Mouse (Mus musculus): ENCODE measurements around the gene Nup107.
A peak's percentile ranks its signal among the peaks of the same experiment; 100 is the strongest.

Nup107 gene

DNA sequence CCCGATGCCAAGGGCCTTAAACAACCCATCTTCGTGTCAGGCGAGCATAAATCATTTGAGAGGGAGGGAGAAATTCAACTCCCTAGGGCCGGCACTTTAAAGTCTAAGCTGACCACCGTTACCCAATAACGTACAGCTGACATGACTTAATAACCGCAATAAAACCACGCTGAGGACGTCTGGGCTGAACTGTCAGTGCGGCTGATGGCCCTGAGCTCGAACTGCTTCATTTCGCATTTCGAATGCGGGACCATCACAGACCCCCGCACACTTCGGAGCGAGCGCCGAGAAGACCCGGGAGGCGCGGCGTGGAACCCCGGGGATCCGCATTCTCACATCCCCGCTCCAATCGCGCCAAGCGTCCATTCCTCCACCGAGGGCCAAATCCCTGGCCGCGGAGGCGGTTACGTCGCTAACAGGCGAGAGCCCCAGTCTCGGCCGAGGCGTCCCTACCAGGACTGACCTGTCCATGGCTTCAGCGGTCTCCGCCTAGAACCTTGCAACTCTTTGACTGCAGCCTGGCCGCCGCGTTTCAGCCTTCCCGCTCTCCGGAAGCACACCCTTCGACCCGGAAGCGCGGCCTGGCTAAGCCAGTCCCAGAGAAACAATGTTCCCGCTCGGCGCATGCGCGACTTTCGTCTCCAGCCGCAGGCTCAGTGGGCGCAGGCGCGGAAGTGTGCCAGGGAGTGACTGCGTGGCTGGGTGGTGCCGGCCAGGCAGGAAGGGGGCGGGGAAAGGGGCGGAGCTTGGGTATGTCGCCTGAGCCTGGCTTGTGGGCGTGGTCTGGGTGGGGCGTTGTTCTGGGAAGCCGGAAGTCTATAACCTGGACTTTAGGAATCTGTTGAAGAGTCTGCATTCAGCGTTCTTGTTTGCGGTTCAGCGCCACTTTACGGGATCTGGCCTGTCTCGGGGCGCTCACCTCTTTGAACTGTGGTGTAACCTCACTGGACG, at the start of gene Nup107:
TSS of gene Nup107 (minus strand) at position 565 of the 951 bp plus-strand sequence.
- DNase-seq (ENCODE audit: low read depth, low spot score), result peak; percentile 99

DNA sequence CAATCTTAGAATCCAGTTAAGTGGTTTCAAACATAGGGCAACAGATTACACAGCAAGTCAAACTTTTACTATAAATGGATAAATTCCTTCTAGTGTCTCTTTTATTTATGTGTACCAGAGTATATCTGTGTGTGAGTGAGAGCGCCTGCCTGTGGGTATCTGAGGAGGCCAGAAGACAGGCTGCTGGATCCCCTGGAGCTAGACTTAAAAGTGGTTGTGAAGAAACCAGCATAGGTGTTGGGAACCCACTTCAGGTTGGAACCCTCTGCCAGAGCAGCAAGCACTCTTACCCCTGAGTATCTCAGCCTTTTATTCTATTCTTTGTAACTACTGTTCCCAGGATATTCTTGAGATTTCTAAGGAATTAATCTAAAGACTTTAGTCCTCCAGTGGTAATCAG, 49.3 kb upstream of the Nup107 start:
- DNase-seq (ENCODE audit: low read depth, low spot score), result no peak

DNA sequence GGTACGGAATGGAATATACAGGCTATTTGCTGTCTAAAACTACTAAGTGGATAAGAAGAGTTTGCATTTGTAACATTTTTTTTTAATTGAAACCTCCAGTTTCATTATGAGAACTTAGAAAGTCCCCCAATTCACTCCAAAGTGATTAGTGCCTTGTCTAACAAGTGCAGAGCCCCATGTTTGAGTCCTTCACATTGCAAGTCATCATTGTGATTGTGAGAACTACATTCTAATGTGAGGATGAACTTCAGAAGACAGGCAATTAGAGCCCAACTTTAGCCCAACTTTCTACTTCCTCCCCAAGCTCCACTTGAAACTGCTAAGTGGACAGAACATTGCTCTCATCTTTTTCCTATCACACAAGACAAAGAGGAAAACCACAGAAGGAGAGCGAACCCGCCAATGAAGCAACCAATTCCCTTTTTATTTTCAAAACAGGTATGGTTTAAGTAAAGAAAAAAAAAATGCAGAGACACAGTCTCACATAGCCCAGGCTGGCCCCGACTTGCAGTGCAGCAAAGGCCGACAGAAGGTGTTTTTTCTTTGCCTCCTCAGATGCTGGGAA, 48.0 kb upstream of the Nup107 start:
- DNase-seq (ENCODE audit: low read depth, low spot score), result no peak

DNA sequence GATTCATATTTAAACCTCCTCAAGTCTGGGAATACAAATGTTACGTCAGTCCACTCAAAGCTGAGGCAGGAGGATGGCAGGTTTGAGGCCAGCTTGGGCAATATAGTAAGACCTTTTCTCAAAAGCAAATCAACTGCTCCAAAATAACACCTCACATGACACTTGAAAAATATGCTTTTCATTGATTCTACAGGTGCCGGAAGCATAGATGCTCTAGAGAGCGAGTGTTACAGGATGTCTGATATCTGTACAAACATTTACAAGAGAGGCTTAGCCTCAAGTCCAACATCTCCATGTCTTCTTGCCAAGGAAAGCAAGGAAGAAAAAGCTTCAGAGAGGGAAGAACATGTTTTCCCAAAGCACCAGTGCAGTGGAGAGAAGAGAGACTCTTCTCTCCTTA, 47.2 kb upstream of the Nup107 start:
- DNase-seq (ENCODE audit: low read depth, low spot score), result no peak

DNA sequence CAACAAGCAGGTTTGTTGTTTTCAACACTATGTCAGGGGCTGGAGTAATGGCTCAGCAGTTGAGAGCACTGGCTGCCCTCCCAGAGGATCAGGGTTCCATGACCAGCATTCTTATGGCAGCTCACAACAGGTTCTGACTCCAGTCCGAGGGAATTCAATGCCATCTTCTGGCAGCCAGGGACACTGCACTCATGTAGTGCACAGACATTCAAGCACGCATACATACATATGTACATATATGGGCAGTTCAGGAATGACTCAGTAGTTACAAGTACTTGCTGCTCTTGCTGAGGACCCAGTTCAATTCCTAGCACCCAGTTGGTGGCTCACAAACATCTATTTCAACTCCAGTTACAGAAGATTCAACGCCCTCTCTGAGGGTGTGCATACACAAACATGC, 46.4 kb upstream of the Nup107 start:
- no peak for DNase-seq (ENCODE audit: low read depth, low spot score)

DNA sequence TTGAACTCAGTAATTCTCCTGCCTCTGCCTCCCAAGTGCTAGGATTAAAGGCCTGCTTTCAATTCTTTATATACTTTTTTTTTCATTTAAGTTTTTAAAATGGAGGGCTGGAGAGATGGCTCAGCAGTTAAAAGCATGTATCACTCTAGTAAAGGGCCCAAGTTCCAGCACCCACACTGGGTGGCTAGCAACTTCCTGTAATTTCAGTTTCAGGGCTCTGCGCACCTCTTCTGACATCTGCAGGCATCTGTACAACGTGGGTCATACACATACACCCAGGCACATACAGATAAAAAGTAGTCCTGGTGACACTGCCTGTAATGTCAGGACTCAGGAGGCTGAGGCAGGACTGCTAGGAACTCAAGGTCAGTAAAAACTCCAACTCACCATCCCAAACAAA, 43.8 kb upstream of the Nup107 start:
- no peak for DNase-seq (ENCODE audit: low read depth, low spot score)

DNA sequence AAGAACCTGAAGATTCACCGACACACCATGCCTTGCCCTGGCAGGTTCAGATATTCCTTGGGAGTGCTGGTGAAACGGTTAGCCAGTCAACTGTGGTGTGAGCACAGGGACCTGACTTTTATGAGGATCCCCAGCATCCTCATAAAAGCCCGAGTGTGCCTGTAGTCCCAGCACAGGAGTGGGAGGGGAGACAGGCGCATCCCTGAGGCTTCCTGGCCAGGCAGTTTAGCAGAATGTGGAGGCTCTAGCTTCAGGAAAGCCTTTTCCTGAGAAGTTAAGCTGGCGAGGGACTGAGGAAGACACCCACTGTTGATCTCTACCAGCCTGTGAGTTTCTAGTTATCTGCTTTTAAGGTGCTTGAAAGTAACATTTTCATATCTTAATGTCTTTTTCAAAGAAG, 42.9 kb upstream of the Nup107 start:
- DNase-seq (ENCODE audit: low read depth, low spot score), result no peak

DNA sequence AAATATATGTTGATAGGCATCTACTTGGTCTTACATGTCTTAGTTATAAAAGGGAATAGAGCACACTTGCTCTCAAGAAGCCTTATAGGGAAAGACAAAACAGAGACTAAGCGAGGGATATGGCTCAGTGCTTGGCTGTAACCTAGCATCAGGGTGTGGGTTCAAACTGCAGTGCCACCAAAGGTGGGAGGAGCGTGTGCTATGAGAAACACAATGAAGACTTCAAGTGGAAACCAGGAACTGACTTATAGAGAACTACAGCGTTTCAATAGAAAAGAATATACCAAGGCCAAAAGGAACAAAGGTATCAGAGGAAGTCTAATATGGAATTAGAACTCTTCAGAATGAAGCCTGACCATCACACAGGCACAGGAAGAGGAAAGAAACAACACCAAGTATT, 38.3 kb upstream of the Nup107 start:
- DNase-seq (ENCODE audit: low read depth, low spot score), result no peak

DNA sequence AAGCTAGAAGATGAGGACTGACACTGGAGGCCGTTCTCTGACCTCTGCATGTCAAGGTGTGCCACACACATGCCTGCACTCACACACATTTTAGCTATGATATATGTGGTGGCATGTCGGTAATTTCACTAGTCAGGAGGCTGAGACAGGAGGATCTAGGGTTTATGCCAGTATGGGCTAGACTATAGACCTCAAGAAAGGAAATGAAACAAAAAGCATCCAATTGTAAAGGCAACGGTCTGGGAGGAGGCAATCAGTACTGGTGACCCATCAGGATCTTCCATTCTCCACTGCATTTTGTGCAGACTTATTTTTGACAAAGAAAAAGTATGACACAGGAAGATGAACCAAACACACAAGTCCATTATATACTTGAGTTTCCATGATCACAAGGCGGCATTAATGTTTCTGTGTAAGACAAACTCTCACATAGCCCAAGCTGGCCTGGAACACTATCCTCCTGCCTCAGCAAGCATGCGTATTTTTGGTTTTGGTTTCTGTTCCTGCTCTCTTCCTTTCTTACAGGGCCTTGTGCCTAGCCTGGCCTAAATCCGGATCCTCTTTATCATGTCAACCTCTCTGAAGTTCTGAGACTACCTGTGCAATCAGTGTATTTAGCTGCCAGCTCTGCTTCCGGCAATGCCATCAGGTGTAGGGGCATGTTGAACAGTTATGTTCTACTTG, 37.1 kb upstream of the Nup107 start:
- no peak for DNase-seq (ENCODE audit: low read depth, low spot score)

DNA sequence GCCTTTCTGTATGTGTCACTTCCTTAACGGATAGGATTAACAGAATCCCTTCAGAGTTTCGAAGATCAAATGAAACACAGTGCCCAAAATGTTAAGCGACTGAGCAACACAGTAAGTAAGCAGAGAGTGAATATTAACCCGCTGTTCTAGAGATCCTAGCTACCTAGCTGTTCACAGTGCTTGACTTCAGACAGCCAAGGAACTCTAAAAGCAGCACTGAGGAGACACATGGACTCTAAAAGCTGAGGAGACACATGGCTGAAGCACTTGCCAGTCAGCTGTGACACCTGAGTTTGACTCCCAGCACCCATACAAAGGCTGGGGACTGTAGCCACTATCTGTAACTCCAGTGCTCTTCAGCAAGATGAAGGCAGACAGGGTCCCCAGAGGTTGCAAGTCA, 36.5 kb upstream of the Nup107 start:
- no peak for DNase-seq (ENCODE audit: low read depth, low spot score)

DNA sequence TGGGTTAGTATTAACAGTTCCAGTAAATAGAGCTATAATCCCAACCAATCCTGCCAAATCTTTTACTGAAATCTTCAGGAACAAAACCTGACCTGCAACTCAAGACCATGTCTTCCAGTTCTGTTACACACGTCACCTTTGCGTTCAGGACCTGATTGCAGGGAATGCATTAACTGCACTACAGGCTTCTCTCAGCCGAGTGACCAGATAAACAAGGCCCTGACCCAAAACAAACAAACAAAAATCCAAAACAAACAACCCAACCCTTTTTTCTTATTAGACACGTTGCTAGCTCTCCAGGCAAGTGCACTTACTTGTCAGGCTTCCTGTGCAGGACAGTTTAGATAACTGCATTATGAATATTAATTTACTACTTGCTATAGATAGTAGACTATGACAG, 36.0 kb upstream of the Nup107 start:
- DNase-seq (ENCODE audit: low read depth, low spot score), result no peak

DNA sequence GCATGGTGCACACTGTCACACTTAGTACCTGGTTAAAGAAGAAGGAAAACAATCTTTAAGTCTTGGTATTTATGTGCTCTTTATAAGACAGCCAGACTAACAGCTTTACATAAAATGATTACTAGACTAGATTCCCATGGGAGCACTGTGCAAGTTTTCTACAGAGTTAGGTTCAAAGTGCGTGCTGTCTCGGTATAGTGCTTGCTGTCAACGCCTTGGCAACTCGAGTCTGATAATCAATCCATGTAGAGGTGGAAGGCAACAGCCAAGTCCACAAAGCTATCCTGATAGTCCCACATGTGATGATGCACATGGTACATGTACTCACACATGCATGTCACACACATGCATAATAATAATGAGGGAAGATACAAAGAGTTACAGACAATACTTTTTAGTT, 32.1 kb upstream of the Nup107 start:
- no peak for DNase-seq (ENCODE audit: low read depth, low spot score)

DNA sequence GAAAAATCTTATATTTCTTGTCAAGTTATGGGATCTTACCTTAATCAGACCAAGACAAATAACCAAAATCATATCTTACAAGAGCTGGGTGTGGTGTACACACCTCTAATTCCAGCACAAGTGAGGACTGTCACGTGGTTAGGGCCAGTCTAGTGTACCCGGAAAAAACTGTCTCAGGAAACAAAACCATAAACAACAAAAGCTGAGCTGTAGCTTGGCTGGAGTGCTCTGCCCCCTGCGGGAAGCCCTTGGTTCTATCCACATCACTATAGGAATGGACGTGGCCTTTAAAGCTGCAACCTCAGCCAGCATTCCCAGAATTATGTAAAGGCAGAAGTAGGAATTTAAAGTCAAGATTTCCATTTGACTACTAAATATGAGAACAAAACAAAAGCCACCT, 31.6 kb upstream of the Nup107 start:
- no peak for DNase-seq (ENCODE audit: low read depth, low spot score)

DNA sequence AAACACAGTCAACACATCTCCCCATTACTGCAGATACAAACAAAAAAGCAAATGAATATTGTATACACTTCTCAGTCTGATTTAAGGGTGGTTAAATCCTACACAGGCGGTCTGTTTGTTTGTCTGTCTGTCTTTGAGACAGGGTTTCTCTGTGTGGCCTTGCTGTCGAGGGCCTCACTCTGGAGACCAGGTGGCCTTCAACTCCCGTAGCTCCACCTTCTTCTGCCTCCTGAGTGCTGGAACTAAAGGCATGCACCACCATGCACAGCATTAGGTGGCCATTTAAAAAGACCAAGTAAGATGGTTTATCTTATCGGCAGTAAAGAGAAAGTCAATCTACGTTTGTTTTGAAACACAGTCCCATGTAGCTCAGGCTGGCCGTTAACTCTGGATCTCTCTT, 30.8 kb upstream of the Nup107 start:
- no peak for DNase-seq (ENCODE audit: low read depth, low spot score)

DNA sequence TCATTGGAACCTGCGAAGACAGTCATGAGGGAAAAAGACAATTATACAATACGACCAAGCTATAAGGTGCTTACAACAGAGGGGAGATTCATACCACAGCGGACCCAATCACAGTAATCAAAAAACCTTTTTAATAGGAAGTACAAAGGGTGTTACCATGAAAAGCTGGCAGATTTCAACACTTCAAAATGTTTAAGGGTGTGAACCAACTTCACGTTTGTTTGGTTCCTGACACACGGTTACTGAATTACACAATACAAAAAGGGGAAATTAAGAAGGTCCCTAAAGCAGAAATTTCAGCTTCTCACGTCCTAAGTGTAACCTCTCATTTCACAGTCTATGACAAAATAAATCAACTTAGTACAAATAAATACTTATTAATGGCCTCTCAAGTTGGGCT, 26.1 kb upstream of the Nup107 start:
- no peak for DNase-seq (ENCODE audit: low read depth, low spot score)

DNA sequence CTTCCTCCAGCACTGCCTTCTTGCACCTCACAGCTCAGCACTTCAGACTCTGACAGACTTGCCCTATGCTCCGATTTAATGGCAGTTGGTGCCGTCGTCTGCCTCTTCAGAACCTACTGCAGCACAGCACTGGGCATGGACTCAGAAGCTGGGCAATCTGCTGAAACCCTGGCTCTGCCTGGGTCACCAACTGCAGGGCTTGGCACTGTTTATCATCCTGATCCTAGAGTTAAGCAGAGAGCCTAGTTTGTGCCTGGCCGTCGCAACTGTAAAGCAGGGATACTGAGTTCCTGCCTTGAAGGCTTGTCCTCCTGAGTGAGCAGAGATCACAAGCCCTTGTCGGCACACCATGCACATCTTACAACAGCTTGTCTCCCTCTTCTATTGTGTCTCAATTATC, 24.2 kb upstream of the Nup107 start:
- no peak for DNase-seq (ENCODE audit: low read depth, low spot score)

DNA sequence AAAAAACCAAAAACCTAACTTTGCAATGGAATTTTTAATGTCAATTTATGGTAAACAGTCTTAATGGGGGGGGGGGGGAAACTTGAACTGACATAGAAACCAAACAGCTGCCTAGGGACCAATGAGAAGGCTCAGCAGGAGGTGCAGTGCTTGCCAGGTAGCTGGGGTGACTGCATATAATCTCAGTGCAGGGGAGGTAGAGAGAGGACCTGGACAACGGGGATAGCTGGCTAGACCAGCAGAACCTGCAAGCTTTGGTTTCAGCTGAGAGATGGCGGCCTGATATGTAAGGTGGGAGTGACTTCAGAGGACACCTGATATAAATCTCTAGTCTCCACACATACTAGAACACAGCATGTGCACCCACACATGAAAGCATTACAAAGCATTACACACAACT, 20.0 kb upstream of the Nup107 start:
- no peak for DNase-seq (ENCODE audit: low read depth, low spot score)

DNA sequence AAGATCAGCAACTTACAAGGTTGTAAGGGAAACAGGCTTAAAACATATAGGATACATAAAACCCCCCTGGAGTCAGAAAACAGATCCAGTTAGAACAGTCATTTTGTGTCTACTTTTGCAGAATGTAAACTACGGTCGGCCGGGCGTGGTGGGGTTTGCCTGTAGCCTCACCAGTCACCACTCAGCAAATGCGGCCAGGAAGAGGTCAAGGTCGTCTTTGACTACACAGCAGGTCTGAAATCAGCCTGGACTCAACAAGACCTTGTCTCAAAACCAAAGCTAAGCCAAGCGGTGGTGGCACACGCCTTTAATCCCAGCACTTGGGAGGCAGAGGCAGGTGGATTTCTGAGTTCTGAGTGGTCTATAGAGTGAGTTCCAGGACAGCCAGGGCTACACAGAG, 19.1 kb upstream of the Nup107 start:
- no peak for DNase-seq (ENCODE audit: low read depth, low spot score)

DNA sequence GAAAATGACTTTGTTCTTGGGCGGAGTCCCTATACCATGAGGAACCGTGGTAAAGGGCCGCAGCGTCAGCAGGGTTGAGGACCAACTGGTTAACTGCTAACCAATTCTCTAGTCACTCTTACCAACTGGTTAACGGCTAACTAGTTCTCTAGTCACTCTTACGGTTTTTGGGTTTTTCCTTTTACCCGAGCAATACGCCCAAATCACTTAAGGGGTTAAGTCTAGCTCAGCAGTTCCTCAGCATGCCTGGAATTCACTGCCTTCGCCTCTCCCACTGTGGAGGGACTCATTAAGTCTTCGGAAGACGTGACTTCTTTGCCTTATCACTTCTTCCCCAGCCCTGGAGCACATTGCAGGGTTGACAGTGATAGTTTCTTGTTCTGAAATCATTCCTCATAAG, 18.0 kb upstream of the Nup107 start:
- DNase-seq (ENCODE audit: low read depth, low spot score), result no peak

DNA sequence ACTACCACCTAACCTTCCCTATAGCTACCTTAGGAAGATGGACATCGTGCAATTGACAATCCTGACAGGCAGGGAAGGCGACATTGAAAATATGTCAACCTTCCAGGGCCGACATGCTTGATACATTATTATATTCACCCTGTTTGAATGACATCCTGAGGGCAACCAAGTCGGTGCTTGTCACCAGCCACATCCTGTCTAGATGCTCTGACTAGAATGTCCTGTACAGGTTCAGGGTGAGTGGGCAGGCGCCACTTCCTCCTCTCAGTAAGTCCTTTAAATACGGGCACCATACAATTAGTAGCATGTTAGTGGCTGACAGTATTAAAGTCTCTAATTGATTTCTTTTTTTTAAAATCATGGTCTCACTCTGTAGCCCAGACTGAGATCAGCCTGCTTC, 15.6 kb upstream of the Nup107 start:
- no peak for DNase-seq (ENCODE audit: low read depth, low spot score)

DNA sequence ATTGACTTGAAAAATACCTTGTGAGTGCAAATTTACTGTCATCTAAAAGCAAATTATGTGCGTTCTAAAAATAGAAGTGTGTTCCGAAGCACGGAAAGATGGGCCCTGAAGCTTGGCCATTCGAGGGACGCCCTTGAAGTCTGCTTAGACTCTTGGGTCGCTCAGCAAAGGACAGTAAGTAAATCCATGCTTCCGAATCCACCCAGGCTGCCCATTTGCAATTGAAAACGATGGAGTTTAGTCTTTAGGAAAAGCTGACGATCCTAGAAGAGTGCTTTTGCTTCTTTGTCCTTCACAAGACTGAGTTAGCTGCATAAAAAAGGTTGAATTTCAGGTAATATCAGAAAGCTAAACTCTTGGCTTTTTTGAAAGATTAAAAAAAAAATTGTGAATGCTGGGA, 13.4 kb upstream of the Nup107 start:
- DNase-seq (ENCODE audit: low read depth, low spot score), result no peak

DNA sequence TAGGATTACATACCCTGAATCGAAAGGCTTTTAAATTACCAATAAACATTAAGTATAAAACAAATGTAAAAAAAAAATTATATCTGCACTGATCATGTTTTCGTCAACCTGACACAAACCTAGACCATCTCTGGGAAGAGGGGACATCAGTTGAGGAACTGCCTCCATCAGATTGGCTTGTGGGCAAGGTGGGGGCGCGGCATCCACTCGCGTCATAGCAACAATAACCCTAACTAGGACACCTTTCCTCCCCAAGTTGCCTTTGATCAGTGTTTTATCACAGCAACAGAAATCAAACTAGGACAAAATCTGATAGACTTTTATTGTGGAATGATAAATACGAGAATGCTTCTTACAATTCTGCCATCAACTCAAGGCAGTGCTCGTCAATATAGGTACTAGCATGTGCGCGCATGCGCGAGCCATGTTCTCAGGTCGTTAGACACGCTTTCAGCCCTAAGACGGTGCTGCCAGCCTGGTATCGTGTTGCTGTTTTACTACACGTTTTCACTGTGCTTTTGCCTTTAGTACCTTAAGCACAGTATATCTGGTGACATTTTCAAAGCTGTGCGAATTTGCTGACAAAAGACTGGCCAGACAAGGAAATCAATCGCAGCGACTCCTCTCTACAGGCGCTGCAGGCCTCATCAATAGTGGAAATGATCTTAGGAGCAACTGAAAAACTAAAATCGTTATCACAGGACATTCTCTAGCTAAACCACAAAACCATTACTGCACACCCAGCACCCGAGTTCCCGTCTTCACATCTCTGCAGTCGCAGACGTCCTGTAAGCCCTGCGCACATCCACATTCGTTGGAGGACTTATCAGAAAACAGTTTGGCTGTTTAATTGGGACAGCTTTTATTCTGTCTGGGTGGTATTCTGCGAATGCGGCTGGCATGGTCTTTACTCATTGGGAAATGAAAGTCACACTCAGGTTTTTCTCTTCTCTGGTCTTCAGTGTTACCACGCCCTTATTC, 11.7 kb upstream of the Nup107 start:
- no peak for DNase-seq (ENCODE audit: low read depth, low spot score)
